Mouse (Mus musculus): Measurements from ENCODE around the gene Ncaph2. TPM values are rescaled to one million over a fixed set of nuclear protein-coding genes. Genes with fewer than 3 reads are reported as not detected.
A peak's percentile ranks its signal among the peaks of the same experiment; 100 is the strongest.

Ncaph2 gene
- polyA plus RNA-seq, 1 experiment from 2014 or later, result 151 TPM

GRCm38 (mm10) chr15:89322670-89323522 lies 32.6 kb upstream of the Ncaph2 start, which contains the start of gene Adm2:
Gene Adm2 (plus strand): TSS chr15:89322720.
- 8% methylated on average over 26 of the region's 26 CpGs for WGBS
- no peak within 1 kb of the TSS for H3K27ac ChIP-seq

GRCm38 (mm10) chr15:89323656-89324055 lies 31.9 kb upstream of the Ncaph2 start:
- Histone ChIP-seq H3K4me3 (no peak overlapping the region), H3K27me3 (peaks cover 15% of the 10 kb centered on the region), H3K36me3 (no peaks in the 10 kb centered on the region), H3K9ac (no peak overlapping the region), H3K4me2 (replicated peaks) (no peak overlapping the region), H3K4me1 (peaks cover 5% of the 10 kb centered on the region; the same call in 1 of the 2 replicates), H3K9me3 (replicated peaks) (no peaks in the 10 kb centered on the region), H3K27ac (no peak overlapping the region)
- WGBS, result 87% methylated on average over 4 of the region's 4 CpGs
- ATAC-seq (ENCODE audit: low FRiP score), result no peak

More at GRCm38 (mm10) chr15:89322670-89323522, 32.6 kb upstream of the Ncaph2 start, which contains the start of gene Adm2:
- H3K9me3 ChIP-seq (replicated peaks), result no peaks in the 10 kb centered on the region
- ATAC-seq (ENCODE audit: low FRiP score), result no peak
- H3K4me1 ChIP-seq, result peaks cover 5% of the 10 kb centered on the region; the same call in 1 of the 2 replicates
- peak within 1 kb of the TSS; percentile 32 for H3K4me2 ChIP-seq (replicated peaks)
- H3K9ac ChIP-seq, result 0 out of 2 replicates have a peak within 1 kb of the TSS, but pooled peaks have one; percentile 44
- peaks cover 15% of the 10 kb centered on the region for H3K27me3 ChIP-seq
- H3K4me3 ChIP-seq, result no peak within 1 kb of the TSS; the same call in 1 of the 2 replicates
- H3K36me3 ChIP-seq, result no peaks in the 10 kb centered on the region

GRCm38 (mm10) chr15:89326441-89326840 lies 29.1 kb upstream of the Ncaph2 start:
- Histone ChIP-seq H3K27me3 (peaks cover 15% of the 10 kb centered on the region), H3K9me3 (replicated peaks) (no peaks in the 10 kb centered on the region), H3K4me1 (peaks cover 5% of the 10 kb centered on the region; the same call in 1 of the 2 replicates), H3K36me3 (no peaks in the 10 kb centered on the region), H3K4me2 (replicated peaks) (no peak overlapping the region), H3K4me3 (no peak overlapping the region), H3K9ac (no peak overlapping the region), H3K27ac (no peak overlapping the region)
- WGBS, result 61% methylated on average over 5 of the region's 5 CpGs
- no peak for ATAC-seq (ENCODE audit: low FRiP score)

GRCm38 (mm10) chr15:89334271-89334670 lies 21.2 kb upstream of the Ncaph2 start, which contains the start of gene Miox:
Gene Miox (plus strand): TSS chr15:89334398.
- H3K4me1 ChIP-seq, result no peaks in the 10 kb centered on the region
- H3K4me2 ChIP-seq (replicated peaks), result no peak within 1 kb of the TSS
- no peak within 1 kb of the TSS for H3K27ac ChIP-seq
- H3K9ac ChIP-seq, result no peak within 1 kb of the TSS; the same call in 1 of the 2 replicates
- H3K27me3 ChIP-seq, result no peaks in the 10 kb centered on the region
- H3K9me3 ChIP-seq (replicated peaks), result no peaks in the 10 kb centered on the region
- H3K36me3 ChIP-seq, result no peaks in the 10 kb centered on the region
- no peak for ATAC-seq (ENCODE audit: low FRiP score)
- H3K4me3 ChIP-seq, result no peak within 1 kb of the TSS
- WGBS, result 94% methylated on average over 7 of the region's 7 CpGs

GRCm38 (mm10) chr15:89334774-89335537 lies 20.6 kb upstream of the Ncaph2 start:
- Histone ChIP-seq H3K27ac (no peak overlapping the region), H3K4me3 (no peak overlapping the region), H3K9ac (no peak overlapping the region; the same call in 1 of the 2 replicates), H3K27me3 (no peaks in the 10 kb centered on the region), H3K4me1 (no peaks in the 10 kb centered on the region), H3K9me3 (replicated peaks) (no peaks in the 10 kb centered on the region), H3K4me2 (replicated peaks) (no peak overlapping the region), H3K36me3 (no peaks in the 10 kb centered on the region)
- WGBS, result 84% methylated on average over 17 of the region's 17 CpGs
- ATAC-seq (ENCODE audit: low FRiP score), result no peak

GRCm38 (mm10) chr15:89336422-89336821 lies 19.1 kb upstream of the Ncaph2 start:
- no peaks in the 10 kb centered on the region for H3K27me3 ChIP-seq
- WGBS, result 83% methylated on average over 14 of the region's 14 CpGs
- H3K4me2 ChIP-seq (replicated peaks), result no peak overlapping the region
- H3K9me3 ChIP-seq (replicated peaks), result no peaks in the 10 kb centered on the region
- H3K9ac ChIP-seq, result no peak overlapping the region
- no peak overlapping the region for H3K4me3 ChIP-seq
- no peak overlapping the region for H3K27ac ChIP-seq
- no peak for ATAC-seq (ENCODE audit: low FRiP score)
- no peaks in the 10 kb centered on the region for H3K4me1 ChIP-seq
- no peaks in the 10 kb centered on the region for H3K36me3 ChIP-seq

GRCm38 (mm10) chr15:89339696-89340095 lies 15.8 kb upstream of the Ncaph2 start:
- H3K9ac ChIP-seq, result no peak overlapping the region
- H3K4me2 ChIP-seq (replicated peaks), result no peak overlapping the region
- 90% methylated on average over 2 of the region's 2 CpGs for WGBS
- ATAC-seq (ENCODE audit: low FRiP score), result no peak
- no peaks in the 10 kb centered on the region for H3K4me1 ChIP-seq
- no peak overlapping the region for H3K4me3 ChIP-seq
- no peaks in the 10 kb centered on the region for H3K36me3 ChIP-seq
- H3K27ac ChIP-seq, result no peak overlapping the region
- H3K27me3 ChIP-seq, result no peaks in the 10 kb centered on the region
- no peaks in the 10 kb centered on the region for H3K9me3 ChIP-seq (replicated peaks)

- Histone ChIP-seq H3K4me1 (no peaks in the 10 kb centered on the region), H3K36me3 (no peaks in the 10 kb centered on the region), H3K9ac (no peak overlapping the region), H3K27me3 (no peaks in the 10 kb centered on the region), H3K27ac (no peak overlapping the region), H3K4me3 (no peak overlapping the region), H3K9me3 (replicated peaks) (no peaks in the 10 kb centered on the region), H3K4me2 (replicated peaks) (no peak overlapping the region)
- no peak for ATAC-seq (ENCODE audit: low FRiP score)
- WGBS, result 77% methylated on average over 3 of the region's 3 CpGs
Observed at GRCm38 (mm10) chr15:89340136-89340535, 15.4 kb upstream of the Ncaph2 start.

GRCm38 (mm10) chr15:89341678-89342077 lies 13.8 kb upstream of the Ncaph2 start:
- ATAC-seq (ENCODE audit: low FRiP score), result no peak
- Histone ChIP-seq H3K27me3 (no peaks in the 10 kb centered on the region), H3K9ac (no peak overlapping the region), H3K9me3 (replicated peaks) (no peaks in the 10 kb centered on the region), H3K4me3 (no peak overlapping the region), H3K27ac (no peak overlapping the region), H3K4me2 (replicated peaks) (no peak overlapping the region), H3K36me3 (no peaks in the 10 kb centered on the region), H3K4me1 (no peaks in the 10 kb centered on the region)
- 41% methylated on average over 1 of the region's 1 CpGs for WGBS

- no peaks in the 10 kb centered on the region for H3K36me3 ChIP-seq
- H3K27me3 ChIP-seq, result no peaks in the 10 kb centered on the region
- ATAC-seq (ENCODE audit: low FRiP score), result no peak
- H3K9ac ChIP-seq, result no peak overlapping the region
- no peak overlapping the region for H3K4me2 ChIP-seq (replicated peaks)
- no peak overlapping the region for H3K27ac ChIP-seq
- H3K4me3 ChIP-seq, result no peak overlapping the region
- H3K9me3 ChIP-seq (replicated peaks), result no peaks in the 10 kb centered on the region
- WGBS, result 89% methylated on average over 3 of the region's 3 CpGs
- H3K4me1 ChIP-seq, result no peaks in the 10 kb centered on the region
Observed at GRCm38 (mm10) chr15:89343325-89343724, 12.2 kb upstream of the Ncaph2 start.

- H3K36me3 ChIP-seq, result peaks cover 36% of the 10 kb centered on the region
- H3K9me3 ChIP-seq (replicated peaks), result no peaks in the 10 kb centered on the region
- ATAC-seq (ENCODE audit: low FRiP score), result no peak
- peaks cover 14% of the 10 kb centered on the region for H3K4me1 ChIP-seq
- H3K27ac ChIP-seq, result no peak overlapping the region
- WGBS, result 84% methylated on average over 5 of the region's 5 CpGs
- H3K4me2 ChIP-seq (replicated peaks), result no peak overlapping the region
- H3K9ac ChIP-seq, result no peak overlapping the region
- H3K4me3 ChIP-seq, result no peak overlapping the region
- no peaks in the 10 kb centered on the region for H3K27me3 ChIP-seq
Observed at GRCm38 (mm10) chr15:89350447-89350846, 5.1 kb upstream of the Ncaph2 start.

- Histone ChIP-seq H3K27ac (no peak overlapping the region), H3K27me3 (no peaks in the 10 kb centered on the region), H3K4me3 (no peak overlapping the region), H3K36me3 (peaks cover 36% of the 10 kb centered on the region), H3K4me1 (peaks cover 16% of the 10 kb centered on the region), H3K4me2 (replicated peaks) (no peak overlapping the region), H3K9me3 (replicated peaks) (no peaks in the 10 kb centered on the region), H3K9ac (no peak overlapping the region)
- ATAC-seq (ENCODE audit: low FRiP score), result no peak
- 88% methylated on average over 15 of the region's 15 CpGs for WGBS
Observed at GRCm38 (mm10) chr15:89351302-89351701, 4.2 kb upstream of the Ncaph2 start.

Measured in hindbrain, embryonic 12.5 days (tissue).